Mouse (Mus musculus): ENCODE measurements around the gene Phospho1. TPM values are rescaled to one million over a fixed set of nuclear protein-coding genes. Genes with fewer than 3 reads are reported as not detected.
"Not testable (repeated sequence)": the region's sequence is repeated elsewhere in the genome, so short reads cannot be mapped to it uniquely, and the experiment has no call there.

Phospho1 gene
- polyA plus RNA-seq, 1 experiment: 165 TPM

DNA sequence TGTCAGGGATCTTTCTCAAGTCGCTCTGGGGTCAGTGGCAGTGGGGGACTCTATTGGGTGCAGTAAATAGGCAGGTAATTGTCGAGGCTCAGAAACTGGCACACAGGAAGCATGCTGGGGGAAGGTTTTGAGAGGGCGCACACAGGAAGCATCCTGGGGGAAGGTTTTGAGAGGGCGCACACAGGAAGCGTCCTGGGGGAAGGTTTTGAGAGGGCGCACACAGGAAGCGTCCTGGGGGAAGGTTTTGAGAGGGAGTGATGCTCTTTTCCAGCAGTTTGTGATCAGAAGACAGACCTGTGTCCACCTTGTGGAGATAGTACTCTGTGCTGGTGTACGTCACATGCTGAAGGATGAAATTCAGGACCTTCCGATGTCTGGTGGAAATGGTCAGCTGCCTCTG is 51.5 kb downstream of the Phospho1 start:
- Histone ChIP-seq H3K4me3 (no peak overlapping the region), H3K36me3 (ENCODE audit: control insufficient read depth, insufficient read depth) (no peaks in the 10 kb centered on the region), H3K4me2 (ENCODE audit: low read depth) (no peak overlapping the region), H3K27me3 (ENCODE audit: control insufficient read depth, insufficient read depth, insufficient read length) (no peaks in the 10 kb centered on the region), H3ac (ENCODE audit: control insufficient read depth, insufficient read length) (no peak overlapping the region), H3K79me2 (ENCODE audit: control insufficient read depth, insufficient read depth) (no peaks in the 10 kb centered on the region)
- TF ChIP-seq TCF12 (IDR thresholded peaks at IDR 0.05; ENCODE audit: insufficient read depth, poor library complexity, severe bottlenecking): no peak
- TF ChIP-seq MYOG (IDR thresholded peaks at IDR 0.05; ENCODE audit: control insufficient read depth in 1 of 3, insufficient read depth in 1 of 3, insufficient read length in 2 of 3, low read depth in 2 of 3): no peak
- no peak for TF ChIP-seq USF1 (IDR thresholded peaks at IDR 0.05; ENCODE audit: low read depth)
- TF ChIP-seq MYOD1 (IDR thresholded peaks at IDR 0.05; ENCODE audit: control insufficient read depth in 1 of 3, insufficient read length in 2 of 3, low read depth in 2 of 3): no peak
- no peak for TF ChIP-seq SRF (IDR thresholded peaks at IDR 0.05; ENCODE audit: control insufficient read depth, insufficient read length, low read depth)
- TF ChIP-seq POLR2A (IDR thresholded peaks at IDR 0.05; ENCODE audit: insufficient read length, low read depth): no peak
- no peak for TF ChIP-seq REST (IDR thresholded peaks at IDR 0.05; ENCODE audit: insufficient read depth, insufficient read length)
- no peak for TF ChIP-seq POLR2AphosphoS2 (IDR thresholded peaks at IDR 0.05; ENCODE audit: insufficient read length, low read depth)
- no peak for TF ChIP-seq MAX (IDR thresholded peaks at IDR 0.05; ENCODE audit: low read depth)

DNA sequence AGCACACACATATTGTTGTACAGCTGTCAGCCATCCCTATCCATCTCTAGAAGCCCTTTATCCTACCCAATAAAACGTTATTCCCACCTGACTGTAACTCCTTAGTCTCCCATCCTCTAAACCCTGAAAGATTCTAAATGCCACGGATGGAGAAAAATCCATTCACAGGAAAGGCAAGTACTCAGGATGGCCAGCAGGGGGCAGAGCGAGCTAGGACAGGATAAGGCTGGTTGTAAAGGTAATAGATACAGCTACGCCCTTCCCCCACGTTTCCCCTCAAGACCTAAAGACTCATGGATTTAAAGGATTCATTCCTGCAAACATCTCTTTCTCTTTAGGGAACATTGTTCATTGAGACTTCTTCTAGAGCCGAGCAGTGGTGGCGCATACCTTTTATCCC is 52.0 kb downstream of the Phospho1 start:
- H3ac ChIP-seq (ENCODE audit: control insufficient read depth, insufficient read length): no peak overlapping the region
- TF ChIP-seq TCF3 (IDR thresholded peaks at IDR 0.05; ENCODE audit: insufficient read length, low read depth) (no peak), USF1 (IDR thresholded peaks at IDR 0.05; ENCODE audit: low read depth) (no peak), MYOG (IDR thresholded peaks at IDR 0.05; ENCODE audit: control insufficient read depth in 1 of 3, insufficient read depth in 1 of 3, insufficient read length in 2 of 3, low read depth in 2 of 3) (no peak), POLR2AphosphoS2 (IDR thresholded peaks at IDR 0.05; ENCODE audit: insufficient read length, low read depth) (no peak), MYOD1 (IDR thresholded peaks at IDR 0.05; ENCODE audit: control insufficient read depth in 1 of 3, insufficient read length in 2 of 3, low read depth in 2 of 3) (no peak), REST (IDR thresholded peaks at IDR 0.05; ENCODE audit: insufficient read depth, insufficient read length) (no peak), MAX (IDR thresholded peaks at IDR 0.05; ENCODE audit: low read depth) (no peak), POLR2A (IDR thresholded peaks at IDR 0.05; ENCODE audit: insufficient read length, low read depth) (no peak), SRF (IDR thresholded peaks at IDR 0.05; ENCODE audit: control insufficient read depth, insufficient read length, low read depth) (no peak)
- H3K36me3 ChIP-seq (ENCODE audit: control insufficient read depth, insufficient read depth): no peaks in the 10 kb centered on the region
- no peaks in the 10 kb centered on the region for H3K27me3 ChIP-seq (ENCODE audit: control insufficient read depth, insufficient read depth, insufficient read length)
- no peaks in the 10 kb centered on the region for H3K79me2 ChIP-seq (ENCODE audit: control insufficient read depth, insufficient read depth)
- no peak overlapping the region for H3K4me2 ChIP-seq (ENCODE audit: low read depth)
- H3K4me3 ChIP-seq: no peak overlapping the region

GRCm38 (mm10) chr11:95879861-95880260 is 55.6 kb downstream of the Phospho1 start:
- H3K4me3 ChIP-seq; H3K36me3 ChIP-seq (ENCODE audit: control insufficient read depth, insufficient read depth); H3ac ChIP-seq (ENCODE audit: control insufficient read depth, insufficient read length); H3K4me2 ChIP-seq (ENCODE audit: low read depth); H3K79me2 ChIP-seq (ENCODE audit: control insufficient read depth, insufficient read depth); H3K27me3 ChIP-seq (ENCODE audit: control insufficient read depth, insufficient read depth, insufficient read length): not testable (repeated sequence)

Other genes with a start within 250 kb of the Phospho1 start
- 0.01 TPM for gene Ngfr, start 236.8 kb upstream of the Phospho1 start, polyA plus RNA-seq (2012; fragmentation: generic; extraction: Trizol)
- gene Phb, start 157.5 kb upstream of the Phospho1 start, polyA plus RNA-seq (2012; fragmentation: generic; extraction: Trizol): 343 TPM
- 6.4 TPM for gene Zfp652, start 111.8 kb upstream of the Phospho1 start, polyA plus RNA-seq (2012; fragmentation: generic; extraction: Trizol)
- 0.02 TPM for gene B130006D01Rik, start 100.9 kb upstream of the Phospho1 start, polyA plus RNA-seq (2012; fragmentation: generic; extraction: Trizol)
- gene Gngt2, start 12.7 kb downstream of the Phospho1 start, polyA plus RNA-seq (2012; fragmentation: generic; extraction: Trizol): 1.1 TPM
- 1.5 TPM for gene Abi3, start 18.0 kb downstream of the Phospho1 start, polyA plus RNA-seq (2012; fragmentation: generic; extraction: Trizol)
- gene B4galnt2, start 90.4 kb downstream of the Phospho1 start, polyA plus RNA-seq (2012; fragmentation: generic; extraction: Trizol): 0.14 TPM
- 0.30 TPM for gene Igf2bp1, start 181.4 kb downstream of the Phospho1 start, polyA plus RNA-seq (2012; fragmentation: generic; extraction: Trizol)
- gene Gip, start 200.0 kb downstream of the Phospho1 start, polyA plus RNA-seq (2012; fragmentation: generic; extraction: Trizol): not detected
- 112 TPM for gene Snf8, start 210.4 kb downstream of the Phospho1 start, polyA plus RNA-seq (2012; fragmentation: generic; extraction: Trizol)
- 53.6 TPM for gene Ube2z, start 240.9 kb downstream of the Phospho1 start, polyA plus RNA-seq (2012; fragmentation: generic; extraction: Trizol)